In the genomic region with DNA sequence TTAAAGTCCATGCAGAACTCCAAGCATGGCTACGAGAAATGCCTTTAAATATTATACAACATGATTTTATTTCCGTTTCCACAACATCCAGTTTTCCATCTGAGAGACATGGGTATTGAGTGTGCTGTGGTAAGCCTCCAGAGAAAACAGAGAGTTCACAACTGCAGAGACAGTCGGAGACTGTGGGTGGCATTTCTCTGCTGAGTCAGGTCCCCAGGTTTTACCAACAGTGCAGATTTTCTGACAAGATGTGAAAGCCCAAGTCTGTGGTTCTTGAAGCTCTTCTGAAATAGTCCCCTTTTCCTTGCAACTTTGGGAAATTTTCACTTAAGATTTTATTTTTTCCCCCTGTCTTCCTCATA, we compare ENCODE assay signal across 17 mouse cellular contexts.
DNase-seq lines count a peak whose midpoint lies in the region; ATAC-seq and TF ChIP-seq lines count a peak whose summit lies in the region.
"Had no signal": no experiment of that assay in that cellular context is flagged by ENCODE, and none has a peak within 500 bp of the region (broad histone marks: within the 10 kb centered on the region; RNA-seq: fewer than 3 reads in every experiment).

No protein-coding gene starts in this region.

- peaks cover 37% of the 10 kb centered on the region for H3K4me1 ChIP-seq in bone marrow macrophage, adult 2 months (ENCODE audit: control insufficient read depth, insufficient read depth, low read length)

- TF ChIP-seq POLR2A in bone marrow macrophage, adult 2 months (IDR thresholded peaks at IDR 0.05; ENCODE audit: borderline replicate concordance, low read depth, low read length), result no peak

- H3K4me3 ChIP-seq in layer of hippocampus, adult 2 months, result no peak overlapping the region
- H3K4me3 ChIP-seq in bone marrow macrophage, adult 2 months (ENCODE audit: insufficient read depth, low read length), result peak overlapping the region; percentile 6; the same call in 1 of the 2 replicates
- H3K4me3 ChIP-seq: forebrain, embryonic 12.5 days; hindbrain, embryonic 12.5 days; limb, embryonic 10.5 days had no signal

- H3K27ac ChIP-seq in layer of hippocampus, adult 2 months, result peak overlapping the region; percentile 61
- peak overlapping the region; percentile 94 for H3K27ac ChIP-seq in bone marrow macrophage, adult 2 months (ENCODE audit: insufficient read depth, low read depth, low read length)
- H3K27ac ChIP-seq: forebrain, embryonic 12.5 days; hindbrain, embryonic 12.5 days; limb, embryonic 10.5 days; stomach, postnatal 0 days had no signal

- peak; percentile 53 for ATAC-seq in megakaryocyte, adult 5-6 weeks (ENCODE audit: poor library complexity, severe bottlenecking)

- DNase-seq in layer of hippocampus, adult 2 months (ENCODE audit: low spot score in 2 of 2), result peak; percentile 22 to 23
- DNase-seq in layer of hippocampus, postnatal 36 days, result no peak
- DNase-seq in right cerebral cortex, adult 2 months (ENCODE audit: low spot score in 2 of 2), result peak; percentile 66 to 71
- DNase-seq in right cerebral cortex, postnatal 14 days, result no peak
- no peak for DNase-seq in lung, postnatal 25 days (ENCODE audit: low spot score)
- DNase-seq in adrenal gland, postnatal 10 days, result no peak
- DNase-seq: adrenal gland, postnatal 36 days; cerebellum, adult 11 months; gastrocnemius, postnatal 14 days; kidney, postnatal 36 days; lung, adult 2 months had no signal

- no peak for TF ChIP-seq CTCF in layer of hippocampus, adult 2 months (conservative IDR thresholded peaks at IDR 0.05)
- TF ChIP-seq CTCF in bone marrow macrophage, adult 2 months (IDR thresholded peaks at IDR 0.05; ENCODE audit: low read depth, low read length), result no peak

Comparison
In these comparisons a context has a peak if more than half of its experiments do, and no peak if none do; other contexts are left out.
1. DNase-seq: peak in layer of hippocampus, adult 2 months (2 of 2) and right cerebral cortex, adult 2 months (2 of 2); none in layer of hippocampus, postnatal 36 days (0 of 2), right cerebral cortex, postnatal 14 days (single experiment), lung, postnatal 25 days (single experiment) and adrenal gland, postnatal 10 days (single experiment).